Mouse (Mus musculus): ENCODE data around the gene Muc1. TPM values are rescaled to one million over a fixed set of nuclear protein-coding genes. Genes with fewer than 3 reads are reported as not detected.

Muc1 gene
- 2.4 TPM for polyA plus RNA-seq (2014; fragmentation: Illumina TruSeq; extraction: RNeasy Lipid Tissue Mini Kit (QIAGEN cat#74804))

DNA sequence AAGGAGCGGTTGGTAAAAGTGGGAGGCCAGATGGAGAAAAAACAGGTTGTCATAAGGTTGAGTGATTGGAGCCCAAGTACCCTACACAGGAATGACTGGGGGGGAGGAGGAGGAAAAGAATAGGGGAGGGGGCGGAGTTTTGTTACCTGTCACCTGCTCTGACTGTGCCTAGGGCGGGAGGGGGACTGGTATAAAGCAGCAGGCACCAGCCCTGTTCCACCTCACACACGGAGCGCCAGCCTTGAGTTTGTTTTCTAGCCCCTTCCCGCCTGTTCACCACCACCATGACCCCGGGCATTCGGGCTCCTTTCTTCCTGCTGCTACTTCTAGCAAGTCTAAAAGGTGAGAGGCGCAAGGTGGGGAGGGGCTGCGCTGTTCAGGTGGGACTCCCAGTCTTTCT lies at the start of gene Muc1:
Gene Muc1, plus strand, starts transcription at position 222 of the 400 bp plus-strand sequence.

DNA sequence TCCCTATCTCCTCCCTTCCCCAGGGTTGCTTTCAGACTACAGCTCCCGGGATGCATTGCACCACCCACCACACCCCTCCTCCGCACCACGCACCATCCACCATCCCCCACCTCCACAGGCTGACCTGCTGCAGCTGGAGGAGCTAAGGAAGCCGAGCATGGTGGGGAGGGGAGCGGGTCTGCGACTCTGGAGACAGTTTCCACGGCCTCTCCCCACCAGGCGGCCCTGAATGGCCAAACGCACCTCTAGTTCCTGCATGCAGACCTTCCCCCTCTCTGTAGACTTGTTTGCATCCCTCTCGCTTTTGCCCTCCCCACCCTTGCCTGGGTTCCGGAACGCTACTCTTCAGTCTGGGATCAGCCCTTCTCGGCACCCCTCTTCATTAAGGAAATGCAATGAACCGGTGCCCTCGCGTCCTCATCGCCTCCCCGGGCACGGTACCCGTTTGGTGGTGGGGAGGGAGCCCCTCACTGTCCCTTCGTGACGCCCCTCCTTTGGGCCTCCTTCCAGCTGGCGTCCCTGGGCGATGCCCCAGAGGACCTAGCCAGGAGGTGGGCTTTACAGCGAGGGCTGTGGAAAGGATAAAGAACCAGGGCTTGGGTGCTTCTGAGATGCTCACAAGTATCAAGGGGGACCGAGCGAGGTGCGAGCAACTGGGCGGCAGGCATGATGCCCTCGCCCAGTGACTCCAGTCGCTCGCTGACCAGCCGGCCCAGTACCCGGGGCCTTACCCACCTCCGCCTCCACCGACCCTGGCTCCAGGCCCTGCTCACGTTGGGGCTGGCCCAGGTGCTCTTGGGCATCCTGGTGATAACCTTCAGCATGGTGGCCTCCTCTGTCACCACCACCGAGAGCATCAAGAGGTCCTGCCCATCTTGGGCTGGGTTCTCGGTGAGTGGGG lies 45.5 kb upstream of the Muc1 start, which contains the start of gene Fam189b:
Gene Fam189b, plus strand, starts transcription at position 86 of the 901 bp plus-strand sequence.

DNA sequence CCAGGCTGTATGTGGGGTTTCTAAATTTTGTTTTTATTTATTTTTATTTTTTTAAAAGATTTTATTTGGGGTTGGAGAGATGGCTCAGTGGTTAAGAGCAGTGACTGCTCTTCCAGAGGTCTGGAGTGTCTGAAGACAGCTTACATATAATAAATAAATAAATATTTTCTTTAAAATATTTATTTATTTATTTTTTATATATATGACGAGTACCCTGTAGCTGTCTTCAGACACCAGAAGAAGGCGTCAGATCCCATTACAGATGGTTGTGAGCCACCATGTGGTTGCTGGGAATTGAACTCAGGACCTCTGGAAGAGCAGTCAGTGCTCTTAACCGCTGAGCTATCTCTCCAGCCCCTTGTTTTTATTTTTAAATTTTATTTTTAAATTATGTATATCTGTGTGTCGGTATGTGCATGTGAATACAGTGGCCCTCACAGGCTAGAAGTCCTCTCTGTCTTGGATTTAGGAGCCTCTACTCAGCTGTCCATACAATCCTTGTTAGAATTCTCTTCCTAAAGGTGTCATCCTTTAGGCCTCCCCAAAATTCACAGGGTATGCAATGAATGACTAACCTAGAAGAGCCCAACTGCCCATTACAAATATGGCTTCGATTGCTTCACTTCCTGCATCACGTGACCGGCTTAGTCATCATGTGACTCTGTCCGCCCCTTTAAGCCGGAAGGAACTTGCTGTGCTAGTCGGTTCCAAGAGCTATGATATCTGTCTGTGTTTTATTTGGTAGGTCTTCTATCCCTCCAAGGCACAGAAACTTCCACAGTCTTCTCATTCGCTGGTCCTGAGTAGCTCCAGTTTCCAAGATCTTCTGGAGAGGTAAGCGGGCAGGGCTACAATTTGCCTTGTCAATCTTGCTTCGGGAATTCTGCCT lies 26.4 kb upstream of the Muc1 start, which contains the start of gene Gba:
Gene Gba, plus strand, starts transcription at position 676 of the 889 bp plus-strand sequence.

DNA sequence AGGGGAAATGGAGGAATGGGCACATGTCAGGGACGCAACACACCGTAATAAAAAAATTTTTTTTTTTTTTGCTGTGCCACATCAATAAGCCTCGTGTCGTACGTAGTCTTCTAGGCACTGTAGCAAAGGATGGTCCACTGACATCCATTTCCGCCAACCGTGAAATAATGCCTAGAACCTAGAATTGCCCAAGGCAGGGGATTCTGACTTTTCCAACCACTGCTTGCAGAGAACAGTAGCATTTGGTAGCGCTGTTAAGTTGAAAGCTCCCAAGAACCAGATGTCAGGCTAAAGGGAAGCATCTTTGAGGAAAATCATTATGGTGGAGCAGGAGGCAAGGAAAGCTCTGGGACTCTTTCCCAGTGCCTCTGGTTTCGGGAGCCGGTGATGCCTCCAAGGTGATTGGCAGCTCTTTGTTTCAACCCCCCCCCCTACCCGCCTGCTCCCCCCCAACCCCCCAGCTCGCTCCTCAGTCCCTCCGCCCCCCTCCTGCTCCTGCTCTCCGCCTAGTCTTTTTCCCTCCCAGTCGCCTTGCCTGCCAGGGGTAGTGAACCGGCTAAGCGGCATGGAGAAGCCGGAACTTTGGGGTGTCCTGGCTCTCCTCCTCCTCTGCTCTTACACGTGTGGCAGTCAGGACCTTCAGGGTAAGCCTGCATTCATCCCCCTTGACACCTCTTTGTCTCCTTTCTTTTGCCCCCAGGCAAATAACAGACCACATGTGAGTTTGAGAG lies 14.0 kb upstream of the Muc1 start, which contains the start of gene Thbs3:
Gene Thbs3, plus strand, starts transcription at position 500 of the 731 bp plus-strand sequence.

DNA sequence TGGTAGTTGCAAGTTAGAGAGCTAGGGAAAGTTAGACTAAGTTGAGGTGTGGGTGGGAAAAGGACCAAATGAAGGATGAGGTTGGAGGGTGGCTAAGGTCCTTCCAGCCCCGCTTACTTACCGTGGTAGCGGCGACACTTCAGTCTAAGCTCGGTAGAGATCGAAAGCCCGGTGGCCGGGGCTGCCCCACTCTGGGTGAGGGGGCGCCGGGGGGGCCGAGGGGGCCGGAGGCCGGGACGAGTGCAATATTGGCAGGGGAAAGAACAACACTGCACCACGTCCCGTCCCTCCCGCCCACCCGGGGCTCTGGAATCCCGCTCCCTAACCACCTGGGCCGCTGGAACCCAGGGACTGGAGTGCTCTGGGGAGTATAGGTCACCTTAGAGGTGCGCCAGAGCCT lies 2.0 kb upstream of the Muc1 start, which contains the start of gene Mtx1:
Gene Mtx1, minus strand, starts transcription at position 189 of the 400 bp plus-strand sequence.

DNA sequence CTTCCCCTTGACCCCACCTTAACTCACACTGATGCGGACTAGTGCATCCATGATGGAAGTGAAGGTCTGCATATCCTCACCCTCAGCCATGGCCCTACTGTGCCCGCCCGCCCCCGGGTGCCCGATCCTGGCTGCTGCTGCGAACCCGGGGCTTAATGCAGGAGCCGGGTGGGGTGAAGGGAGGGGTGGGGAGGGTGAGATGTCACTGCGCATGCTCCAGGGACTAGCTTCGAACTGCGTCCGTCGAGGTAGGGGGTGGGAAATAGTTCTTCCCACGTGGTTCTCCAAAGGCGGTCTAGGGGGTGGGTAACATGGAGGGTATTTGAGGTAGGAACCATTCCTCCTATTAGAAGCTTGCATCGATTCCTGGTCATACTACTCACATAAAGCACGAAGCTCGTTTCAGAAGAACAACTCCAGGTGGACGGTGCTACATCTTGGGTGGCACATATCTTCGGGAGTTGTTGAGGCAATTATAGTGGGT lies 16.9 kb downstream of the Muc1 start, which contains the start of gene Krtcap2:
Gene Krtcap2, plus strand, starts transcription at position 279 of the 484 bp plus-strand sequence.

DNA sequence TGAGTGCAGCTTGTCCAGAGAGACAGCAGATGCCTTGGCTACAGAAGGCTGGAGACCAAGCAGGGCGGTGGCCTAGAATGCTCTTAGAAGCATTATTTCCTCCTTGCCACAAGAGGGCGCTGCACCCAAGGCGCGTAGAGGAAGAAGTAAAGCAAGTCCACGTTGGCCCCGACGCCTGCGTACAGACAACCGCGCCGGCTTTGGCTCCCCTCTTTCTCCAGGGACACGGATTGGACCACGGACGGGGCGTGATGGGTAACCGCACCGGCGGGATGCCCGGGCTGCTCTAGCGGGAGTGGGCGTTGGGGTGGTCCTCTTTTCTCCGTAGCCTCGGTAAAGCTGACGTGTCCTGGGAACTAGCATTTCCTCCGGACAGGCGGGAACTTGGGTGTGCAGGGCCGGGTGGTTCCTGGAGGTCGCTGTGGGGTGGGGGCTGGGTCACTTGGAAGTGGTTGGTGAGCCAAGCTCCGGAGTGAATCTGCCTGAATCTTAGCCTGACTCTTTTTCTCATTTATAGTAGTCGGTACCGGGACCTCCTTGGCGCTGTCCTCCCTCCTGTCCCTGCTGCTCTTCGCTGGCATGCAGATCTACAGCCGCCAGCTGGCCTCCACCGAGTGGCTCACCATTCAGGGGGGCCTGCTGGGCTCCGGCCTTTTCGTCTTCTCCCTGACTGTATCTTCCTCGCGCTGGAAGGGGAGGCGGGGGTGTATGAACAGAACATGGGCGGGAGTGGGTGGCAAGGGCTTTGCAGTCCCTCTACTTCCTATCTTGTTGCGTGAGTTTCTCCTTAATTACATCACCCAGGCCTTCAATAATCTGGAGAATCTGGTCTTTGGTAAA lies 17.6 kb downstream of the Muc1 start, which contains the start of gene Trim46:
Gene Trim46, minus strand, starts transcription at position 49 of the 840 bp plus-strand sequence.

DNA sequence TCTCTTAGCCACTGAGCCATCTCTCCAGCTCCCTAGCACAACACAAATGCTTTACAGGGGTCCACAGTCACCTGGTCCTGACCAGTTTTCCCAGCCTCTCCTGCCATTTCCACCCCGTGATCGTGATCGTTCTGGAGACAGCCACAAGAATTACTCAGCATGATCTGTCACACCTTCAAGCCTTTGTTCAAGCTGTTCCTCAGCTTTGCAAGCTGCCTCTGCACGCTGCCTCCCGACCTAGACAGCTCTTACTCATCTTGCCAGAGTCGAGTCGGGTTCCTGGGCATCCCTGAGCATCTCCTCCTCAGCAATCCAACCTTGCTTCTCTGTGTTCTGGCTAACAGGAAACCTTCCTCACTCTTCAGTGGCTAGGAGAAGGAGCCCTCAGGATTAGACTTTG lies 30.2 kb downstream of the Muc1 start, which contains the start of gene Dpm3:
Gene Dpm3, plus strand, starts transcription at position 283 of the 400 bp plus-strand sequence.

DNA sequence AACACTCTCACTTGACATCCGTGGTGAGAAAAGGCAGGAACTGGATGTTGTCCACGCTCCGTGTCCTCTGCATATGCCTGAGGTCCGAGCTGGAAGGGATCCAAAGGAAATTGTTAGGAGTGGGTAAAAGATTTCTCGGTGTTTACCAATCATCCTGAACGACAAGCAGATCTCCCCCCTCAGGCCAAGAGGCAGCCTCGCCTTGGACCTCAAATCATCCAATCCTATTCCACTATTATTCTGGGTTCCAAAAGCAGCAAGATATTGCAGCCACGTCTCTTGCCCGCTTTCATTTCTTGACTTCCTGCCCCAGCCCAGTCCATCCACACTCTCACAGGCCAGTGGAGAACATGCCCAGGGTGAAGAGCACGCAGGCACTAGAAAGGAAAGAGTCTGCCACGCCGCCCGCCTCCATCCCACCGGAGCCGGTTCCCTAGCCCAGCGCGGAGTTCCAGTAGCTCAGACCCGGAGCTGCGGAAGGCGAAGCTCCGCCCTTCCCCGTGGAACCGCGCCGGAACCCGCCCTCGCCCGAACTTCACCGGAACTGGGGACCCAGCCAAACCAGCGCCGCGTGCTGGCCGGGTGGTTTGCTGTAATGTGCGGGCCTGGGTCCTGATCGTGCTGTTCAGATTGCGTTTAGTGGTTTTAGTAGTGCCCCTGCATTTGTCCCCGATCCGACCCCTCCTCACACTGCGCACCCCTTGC lies 41.3 kb downstream of the Muc1 start, which contains the start of gene Slc50a1:
Gene Slc50a1, minus strand, starts transcription at position 520 of the 705 bp plus-strand sequence.

DNA sequence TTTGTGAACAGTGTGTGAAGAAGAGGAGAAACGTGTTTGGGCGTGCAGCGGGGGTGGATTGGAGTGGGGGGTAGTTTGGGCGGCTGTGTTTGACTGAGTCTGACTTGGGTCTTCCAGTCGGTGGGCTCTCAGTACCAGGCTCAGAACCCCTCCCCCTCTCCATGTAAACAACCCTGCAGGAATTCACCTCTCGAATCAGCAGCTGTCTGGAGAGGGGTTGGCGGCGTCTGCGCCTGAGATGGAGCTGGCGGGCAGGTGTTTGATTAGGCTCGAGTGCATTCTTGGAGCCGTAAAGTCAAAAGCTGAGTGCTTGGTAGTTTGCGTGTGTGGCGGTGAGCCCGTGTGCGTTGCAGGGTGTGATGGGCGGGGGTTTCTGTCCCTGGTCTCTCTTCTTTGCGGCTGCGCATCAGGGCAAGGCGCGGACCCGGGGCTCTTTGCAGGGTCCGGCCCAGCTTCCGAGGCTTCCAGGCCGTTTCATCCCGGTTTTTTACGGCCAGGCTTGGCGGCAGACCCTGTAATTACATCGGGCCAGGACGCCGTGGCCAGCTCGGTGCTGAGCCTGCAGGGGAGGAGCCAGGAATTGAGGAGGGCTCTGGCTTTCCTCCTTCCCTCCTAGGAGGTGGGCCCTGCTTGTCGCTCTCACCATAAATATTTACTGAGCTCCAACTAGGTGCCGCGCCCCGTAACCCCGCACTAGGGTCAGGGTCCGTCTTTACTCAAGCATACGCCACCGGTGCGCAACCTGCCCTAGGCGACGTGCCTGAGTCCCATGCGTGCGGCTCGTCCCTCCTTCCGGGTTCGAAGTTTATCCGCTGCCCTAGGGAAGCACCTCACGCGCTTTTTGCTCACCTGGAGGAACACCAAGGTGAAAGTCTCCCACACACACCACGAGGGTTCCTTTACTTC lies 52.0 kb downstream of the Muc1 start, which contains the start of gene Efna1:
Gene Efna1, minus strand, starts transcription at position 537 of the 906 bp plus-strand sequence.

Other genes starting within 250 kb of the Muc1 start
- gene Rusc1, start 135.7 kb upstream of the Muc1 start, polyA plus RNA-seq (2014; fragmentation: Illumina TruSeq; extraction: RNeasy Lipid Tissue Mini Kit (QIAGEN cat#74804)): 4.6 TPM
- gene Gm43738, start 128.0 kb upstream of the Muc1 start, polyA plus RNA-seq (2014; fragmentation: Illumina TruSeq; extraction: RNeasy Lipid Tissue Mini Kit (QIAGEN cat#74804)): not detected
- 19.0 TPM for gene Fdps, start 127.1 kb upstream of the Muc1 start, polyA plus RNA-seq (2014; fragmentation: Illumina TruSeq; extraction: RNeasy Lipid Tissue Mini Kit (QIAGEN cat#74804))
- 0.48 TPM for gene Pklr, start 92.9 kb upstream of the Muc1 start, polyA plus RNA-seq (2014; fragmentation: Illumina TruSeq; extraction: RNeasy Lipid Tissue Mini Kit (QIAGEN cat#74804))
- gene Hcn3, start 68.9 kb upstream of the Muc1 start, polyA plus RNA-seq (2014; fragmentation: Illumina TruSeq; extraction: RNeasy Lipid Tissue Mini Kit (QIAGEN cat#74804)): not detected
- gene Clk2, start 64.3 kb upstream of the Muc1 start, polyA plus RNA-seq (2014; fragmentation: Illumina TruSeq; extraction: RNeasy Lipid Tissue Mini Kit (QIAGEN cat#74804)): 13.0 TPM
- gene Scamp3, start 51.6 kb upstream of the Muc1 start, polyA plus RNA-seq (2014; fragmentation: Illumina TruSeq; extraction: RNeasy Lipid Tissue Mini Kit (QIAGEN cat#74804)): 10.0 TPM
- gene Fam189b, start 45.9 kb upstream of the Muc1 start, polyA plus RNA-seq (2014; fragmentation: Illumina TruSeq; extraction: RNeasy Lipid Tissue Mini Kit (QIAGEN cat#74804)): 0.48 TPM
- gene Gba, start 26.1 kb upstream of the Muc1 start, polyA plus RNA-seq (2014; fragmentation: Illumina TruSeq; extraction: RNeasy Lipid Tissue Mini Kit (QIAGEN cat#74804)): 9.7 TPM
- gene Thbs3, start 13.9 kb upstream of the Muc1 start, polyA plus RNA-seq (2014; fragmentation: Illumina TruSeq; extraction: RNeasy Lipid Tissue Mini Kit (QIAGEN cat#74804)): 0.57 TPM
- 26.7 TPM for gene Mtx1, start 2.0 kb upstream of the Muc1 start, polyA plus RNA-seq (2014; fragmentation: Illumina TruSeq; extraction: RNeasy Lipid Tissue Mini Kit (QIAGEN cat#74804))
- gene Krtcap2, start 16.9 kb downstream of the Muc1 start, polyA plus RNA-seq (2014; fragmentation: Illumina TruSeq; extraction: RNeasy Lipid Tissue Mini Kit (QIAGEN cat#74804)): 23.2 TPM
- gene Trim46, start 17.3 kb downstream of the Muc1 start, polyA plus RNA-seq (2014; fragmentation: Illumina TruSeq; extraction: RNeasy Lipid Tissue Mini Kit (QIAGEN cat#74804)): not detected
- gene Dpm3, start 30.3 kb downstream of the Muc1 start, polyA plus RNA-seq (2014; fragmentation: Illumina TruSeq; extraction: RNeasy Lipid Tissue Mini Kit (QIAGEN cat#74804)): not detected
- gene Slc50a1, start 41.5 kb downstream of the Muc1 start, polyA plus RNA-seq (2014; fragmentation: Illumina TruSeq; extraction: RNeasy Lipid Tissue Mini Kit (QIAGEN cat#74804)): 15.4 TPM
- gene Efna1, start 52.1 kb downstream of the Muc1 start, polyA plus RNA-seq (2014; fragmentation: Illumina TruSeq; extraction: RNeasy Lipid Tissue Mini Kit (QIAGEN cat#74804)): 4.2 TPM
- gene Efna3, start 93.9 kb downstream of the Muc1 start, polyA plus RNA-seq (2014; fragmentation: Illumina TruSeq; extraction: RNeasy Lipid Tissue Mini Kit (QIAGEN cat#74804)): not detected
- not detected for gene Efna4, start 109.0 kb downstream of the Muc1 start, polyA plus RNA-seq (2014; fragmentation: Illumina TruSeq; extraction: RNeasy Lipid Tissue Mini Kit (QIAGEN cat#74804))
- gene Adam15, start 120.9 kb downstream of the Muc1 start, polyA plus RNA-seq (2014; fragmentation: Illumina TruSeq; extraction: RNeasy Lipid Tissue Mini Kit (QIAGEN cat#74804)): 5.8 TPM
- not detected for gene Dcst2, start 132.9 kb downstream of the Muc1 start, polyA plus RNA-seq (2014; fragmentation: Illumina TruSeq; extraction: RNeasy Lipid Tissue Mini Kit (QIAGEN cat#74804))
- gene Dcst1, start 136.2 kb downstream of the Muc1 start, polyA plus RNA-seq (2014; fragmentation: Illumina TruSeq; extraction: RNeasy Lipid Tissue Mini Kit (QIAGEN cat#74804)): not detected
- 1.5 TPM for gene Zbtb7b, start 165.7 kb downstream of the Muc1 start, polyA plus RNA-seq (2014; fragmentation: Illumina TruSeq; extraction: RNeasy Lipid Tissue Mini Kit (QIAGEN cat#74804))
- gene Lenep, start 173.7 kb downstream of the Muc1 start, polyA plus RNA-seq (2014; fragmentation: Illumina TruSeq; extraction: RNeasy Lipid Tissue Mini Kit (QIAGEN cat#74804)): 1.6 TPM
- 0.66 TPM for gene Flad1, start 182.8 kb downstream of the Muc1 start, polyA plus RNA-seq (2014; fragmentation: Illumina TruSeq; extraction: RNeasy Lipid Tissue Mini Kit (QIAGEN cat#74804))
- 23.3 TPM for gene Cks1b, start 189.3 kb downstream of the Muc1 start, polyA plus RNA-seq (2014; fragmentation: Illumina TruSeq; extraction: RNeasy Lipid Tissue Mini Kit (QIAGEN cat#74804))
- gene Shc1, start 189.4 kb downstream of the Muc1 start, polyA plus RNA-seq (2014; fragmentation: Illumina TruSeq; extraction: RNeasy Lipid Tissue Mini Kit (QIAGEN cat#74804)): 43.4 TPM
- gene Pygo2, start 201.2 kb downstream of the Muc1 start, polyA plus RNA-seq (2014; fragmentation: Illumina TruSeq; extraction: RNeasy Lipid Tissue Mini Kit (QIAGEN cat#74804)): 10.8 TPM
- gene Pbxip1, start 207.6 kb downstream of the Muc1 start, polyA plus RNA-seq (2014; fragmentation: Illumina TruSeq; extraction: RNeasy Lipid Tissue Mini Kit (QIAGEN cat#74804)): 18.8 TPM
- 0.68 TPM for gene Pmvk, start 225.5 kb downstream of the Muc1 start, polyA plus RNA-seq (2014; fragmentation: Illumina TruSeq; extraction: RNeasy Lipid Tissue Mini Kit (QIAGEN cat#74804))